Mouse (Mus musculus) common myeloid progenitor, adult 5-6 weeks (primary cell): ENCODE measurements around the gene Tubgcp5. TPM values are rescaled to one million over a fixed set of nuclear protein-coding genes. Genes with fewer than 3 reads are reported as not detected.
"Not testable (repeated sequence)": the region's sequence is repeated elsewhere in the genome, so short reads cannot be mapped to it uniquely, and the experiment has no call there.

Experiments
- ATAC-seq: replicated peaks from 2 replicates; pipeline ENCODE4 v1.8.0; 2016; ENCODE audit warnings: low read depth, mild to moderate bottlenecking, moderate TSS enrichment, inconsistent platforms; ENCODE audit not compliant: poor library complexity, severe bottlenecking
- total RNA-seq: library from RNA; stranded (forward); fragments of 200-1000, 187-1606 nt; gene quantifications from 2 replicates; pipeline ENCODE4 v1.2.3, GENCODE M21; 2017

The Tubgcp5 gene
- total RNA-seq = 53.2 and 63.7 TPM in 2 replicates

DNA sequence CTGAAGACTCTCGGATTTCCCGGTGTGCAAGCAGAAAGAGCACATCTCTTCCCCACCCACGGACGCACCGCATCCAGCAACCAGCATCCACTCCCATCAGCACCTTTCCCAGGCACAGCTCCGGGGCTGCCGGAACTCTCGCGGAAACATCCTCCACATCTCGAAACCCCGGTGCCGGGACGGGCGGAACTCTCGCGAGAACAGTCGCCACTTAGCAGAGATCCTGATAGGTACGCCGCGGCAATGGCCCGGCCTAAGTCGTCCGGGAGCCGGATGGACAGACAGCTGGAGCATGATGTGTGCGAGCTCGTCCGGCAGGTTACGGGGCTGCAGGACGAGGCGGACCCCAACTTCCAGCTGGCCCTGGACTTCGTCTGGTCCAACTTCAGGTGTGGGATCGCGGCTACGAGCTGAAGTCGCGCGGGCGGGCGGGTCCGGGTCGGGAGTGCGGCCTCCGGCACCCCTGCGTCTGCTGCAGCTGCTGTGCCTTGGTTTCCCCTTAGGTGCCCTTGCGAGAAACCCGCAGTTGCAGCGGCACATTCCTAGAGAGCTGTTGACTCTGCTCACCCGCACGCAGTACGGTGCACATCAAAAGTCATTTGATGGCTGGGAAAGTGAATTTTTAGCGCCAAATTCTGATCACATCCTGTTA lies at the start of gene Tubgcp5:
Tubgcp5 (plus strand) TSS at position 203 of the 652 bp plus-strand sequence.
- peak; percentile 99 for ATAC-seq

DNA sequence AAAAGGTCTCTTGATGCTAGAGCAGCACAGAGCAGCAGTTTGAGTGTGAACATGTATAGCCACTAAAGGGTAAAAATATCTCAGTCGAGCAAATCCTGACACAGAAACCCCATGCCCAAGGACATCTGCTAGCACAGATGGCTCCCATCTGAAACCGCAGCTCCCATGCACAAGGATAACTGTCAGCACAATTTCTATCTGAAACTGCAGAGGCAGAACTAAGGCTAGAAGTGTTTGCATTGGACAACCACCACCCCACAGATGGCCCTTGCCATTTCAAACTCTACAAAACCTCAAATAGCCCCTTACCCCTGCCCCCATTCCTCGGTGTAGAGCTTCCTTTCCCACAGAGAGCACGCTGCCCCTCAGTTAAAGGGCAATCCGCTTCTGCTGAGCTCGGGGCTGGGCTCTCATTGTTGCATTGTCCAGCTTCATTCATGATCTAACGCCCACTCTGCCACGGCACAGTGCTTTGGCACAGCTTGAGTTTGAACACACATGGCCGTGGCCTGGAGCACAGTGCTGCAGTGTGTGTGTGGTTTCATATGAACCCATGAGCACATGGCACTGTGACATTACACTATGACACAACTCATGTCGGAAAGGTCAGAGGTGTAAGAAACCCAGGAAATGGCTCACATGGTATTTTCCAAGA lies 49.3 kb upstream of the Tubgcp5 start:
- no peak for ATAC-seq

DNA sequence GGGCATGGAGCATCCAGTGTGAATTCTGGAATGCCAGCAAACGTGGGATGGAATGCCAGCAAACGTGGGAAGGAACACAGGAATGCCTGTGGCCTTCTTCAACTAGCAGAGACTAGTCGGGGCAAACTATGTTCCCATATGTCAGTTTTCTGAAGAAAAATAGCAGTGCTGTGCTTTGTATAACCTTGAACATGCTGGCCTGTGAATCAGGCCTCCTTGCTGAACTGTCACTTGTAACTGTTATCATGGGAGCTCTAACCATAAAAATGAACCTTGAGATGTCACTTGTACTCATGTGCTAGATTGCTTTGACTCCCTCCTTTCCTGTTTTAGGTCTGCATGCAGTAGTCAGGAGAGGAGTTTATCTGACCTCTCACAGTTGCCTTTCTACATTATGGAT lies 43.1 kb upstream of the Tubgcp5 start:
- no peak for ATAC-seq

DNA sequence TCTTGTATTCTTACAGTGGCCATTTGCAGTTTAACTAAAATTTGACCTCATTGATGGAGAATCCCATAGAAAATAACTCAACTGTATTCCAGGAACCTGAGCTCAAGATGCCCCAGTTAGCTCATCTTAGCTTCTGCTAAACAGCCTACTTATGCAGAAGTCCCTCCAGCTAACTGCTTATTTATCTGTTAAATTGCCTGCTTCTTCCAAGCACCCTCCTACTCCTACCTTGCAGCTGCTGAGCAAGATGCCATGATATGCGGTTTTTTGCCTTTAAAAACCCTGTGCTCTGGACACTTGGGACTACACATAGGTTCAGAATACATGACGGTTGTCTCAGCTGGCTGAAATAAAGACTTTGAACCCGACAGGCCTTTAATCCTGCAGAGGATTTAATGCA lies 34.6 kb upstream of the Tubgcp5 start:
- no peak for ATAC-seq

DNA sequence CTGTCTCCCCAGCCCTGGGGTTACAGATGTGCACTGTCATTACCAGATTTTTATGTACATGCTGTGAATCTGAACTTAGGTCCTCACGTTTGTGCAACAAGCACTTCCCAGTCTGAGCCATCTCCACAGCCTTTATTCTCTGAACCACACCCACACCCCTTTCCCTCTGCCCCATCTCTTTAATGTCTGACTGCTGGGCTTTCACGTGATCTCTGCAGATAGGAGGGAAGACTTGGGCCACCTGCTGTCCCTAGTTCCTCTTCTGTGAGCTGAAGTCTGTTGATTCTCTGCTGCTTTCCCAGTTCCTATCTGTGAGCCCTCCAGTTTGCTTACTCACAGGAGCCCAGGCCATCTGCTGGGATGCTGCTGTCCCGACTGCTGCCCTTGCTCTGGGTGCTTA lies 26.0 kb upstream of the Tubgcp5 start, which contains the start of gene Siglech:
Siglech (plus strand) TSS at position 253 of the 400 bp plus-strand sequence.
- ATAC-seq = peak; percentile 94

DNA sequence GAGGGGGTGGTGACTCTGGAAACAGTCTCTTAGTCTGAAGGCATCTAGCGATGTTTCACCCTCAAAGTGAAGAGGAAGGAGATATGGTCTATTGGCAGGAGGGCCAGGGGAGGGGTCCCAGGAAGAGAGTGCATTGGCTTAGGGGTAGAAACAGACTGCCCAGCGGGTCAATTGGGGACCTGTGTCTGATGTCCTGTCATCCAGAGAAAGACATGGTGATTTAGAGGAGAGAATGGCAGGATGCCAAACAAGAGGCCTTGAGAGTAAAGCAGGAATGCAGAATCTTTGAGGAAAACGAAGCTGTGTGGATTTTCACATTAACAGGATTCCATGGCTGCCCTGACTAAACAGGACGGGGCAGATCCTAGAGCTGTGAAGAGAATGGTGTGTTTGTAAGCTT lies 13.9 kb upstream of the Tubgcp5 start:
- no peak for ATAC-seq

DNA sequence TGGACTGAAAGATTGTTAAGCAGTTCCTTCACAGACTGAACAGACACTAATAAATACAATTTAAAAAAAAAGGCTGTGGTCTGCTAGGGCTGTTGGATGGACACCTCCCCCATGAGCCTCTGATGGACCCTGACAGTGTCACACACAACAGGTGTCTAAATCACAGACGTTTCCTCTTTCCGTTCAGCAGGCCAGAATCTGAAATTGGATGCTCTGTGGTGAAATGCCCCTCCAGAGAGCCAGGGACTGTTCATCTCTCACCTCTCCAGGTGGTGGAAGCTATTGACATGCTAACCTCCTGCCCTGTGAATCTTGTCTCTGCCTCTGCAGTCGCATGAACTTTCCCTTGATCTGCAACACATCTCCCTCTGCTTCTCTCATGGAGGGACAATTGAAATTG lies 11.5 kb upstream of the Tubgcp5 start:
- ATAC-seq = no peak

DNA sequence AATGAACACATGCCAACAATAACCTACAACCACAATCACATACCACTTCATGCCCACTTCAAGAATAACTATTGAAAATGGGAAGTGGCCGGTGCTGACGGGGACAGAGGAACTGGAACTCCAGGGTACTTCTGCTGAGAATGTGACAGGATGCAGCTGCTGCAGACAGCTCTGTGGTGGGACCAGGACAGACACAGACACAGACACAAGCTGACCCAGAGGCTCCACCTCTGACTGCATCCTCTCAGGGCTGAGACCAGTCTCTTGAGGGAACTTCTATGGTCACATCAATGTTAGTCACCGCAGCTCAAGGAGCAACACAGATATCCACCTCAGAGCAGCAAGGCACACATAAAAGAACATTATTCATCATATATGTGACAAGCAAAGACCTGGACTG lies 9.4 kb upstream of the Tubgcp5 start:
- peak; percentile 99 for ATAC-seq

DNA sequence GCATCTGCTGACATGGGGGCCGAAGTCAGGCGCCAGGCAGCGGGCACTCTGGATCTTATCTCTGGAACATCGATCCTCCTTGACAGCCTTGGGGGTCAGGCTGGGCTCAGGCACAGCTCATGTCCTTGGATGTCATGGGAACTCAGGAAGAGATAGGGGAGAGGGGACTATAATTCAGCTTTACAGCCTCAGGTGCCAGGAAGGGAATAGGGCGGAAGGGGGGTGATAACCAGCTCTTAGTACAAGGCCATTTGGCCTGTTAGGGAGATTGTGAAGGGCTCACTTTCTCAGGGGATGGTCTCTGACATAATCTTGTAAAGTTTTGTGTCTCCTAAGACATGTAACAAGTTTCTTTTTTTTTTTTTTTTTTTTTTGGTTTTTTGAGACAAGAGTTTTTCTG lies 3.4 kb upstream of the Tubgcp5 start:
- ATAC-seq = not testable (repeated sequence)

DNA sequence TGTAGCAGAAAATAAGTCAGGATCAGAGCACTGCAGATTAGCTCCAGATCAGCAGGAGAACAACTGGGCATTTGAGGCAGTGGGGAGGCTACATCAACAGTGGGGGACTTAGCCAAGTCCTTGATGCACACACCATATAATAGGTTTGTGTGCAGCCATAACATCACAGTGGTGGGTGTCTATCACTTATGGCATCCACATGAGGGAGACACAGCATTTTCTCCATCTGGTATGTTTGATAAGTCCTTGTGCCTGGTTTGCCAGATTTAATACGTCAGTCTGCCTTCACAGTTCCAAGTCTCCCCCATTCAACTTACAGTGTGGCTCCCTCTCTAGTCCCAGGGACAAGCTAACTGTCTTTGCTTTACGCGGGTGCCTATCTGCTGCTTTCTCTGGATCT lies 1.7 kb upstream of the Tubgcp5 start:
- no peak for ATAC-seq

DNA sequence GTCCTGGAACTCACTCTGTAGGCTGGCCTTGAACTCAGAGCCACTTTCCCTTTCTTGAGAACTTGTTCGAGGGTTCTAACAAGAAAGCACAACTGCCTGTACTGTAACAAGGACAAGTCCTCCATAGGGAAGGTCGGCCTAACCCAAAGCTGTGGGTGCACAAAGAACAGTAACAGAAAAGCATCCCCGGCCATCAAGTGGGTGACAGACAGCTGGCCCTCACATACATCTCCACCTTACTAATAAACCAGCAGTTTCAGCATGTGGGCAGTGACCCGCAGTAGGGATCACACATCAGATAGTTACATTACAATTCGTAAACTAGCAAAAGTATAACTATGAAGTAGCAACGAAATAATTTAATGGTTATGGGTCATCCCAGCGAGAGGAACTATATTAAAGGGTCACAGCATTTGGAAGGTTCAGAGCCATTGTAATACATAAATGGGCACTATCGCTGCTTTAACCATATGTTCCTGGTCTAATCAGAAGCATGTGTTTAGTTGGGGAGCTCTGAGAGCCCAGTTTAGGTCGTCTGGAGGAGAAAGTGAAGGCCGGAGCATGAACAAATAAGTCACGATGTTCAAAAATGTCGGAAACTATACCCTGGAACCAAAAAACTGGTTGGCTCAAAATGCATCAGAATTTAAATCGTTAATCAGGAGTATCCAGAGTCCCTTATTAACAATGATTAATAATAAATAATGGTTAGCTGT lies 560 bp upstream of the Tubgcp5 start:
- peak; percentile 4; the same call in 1 of the 2 replicates for ATAC-seq

DNA sequence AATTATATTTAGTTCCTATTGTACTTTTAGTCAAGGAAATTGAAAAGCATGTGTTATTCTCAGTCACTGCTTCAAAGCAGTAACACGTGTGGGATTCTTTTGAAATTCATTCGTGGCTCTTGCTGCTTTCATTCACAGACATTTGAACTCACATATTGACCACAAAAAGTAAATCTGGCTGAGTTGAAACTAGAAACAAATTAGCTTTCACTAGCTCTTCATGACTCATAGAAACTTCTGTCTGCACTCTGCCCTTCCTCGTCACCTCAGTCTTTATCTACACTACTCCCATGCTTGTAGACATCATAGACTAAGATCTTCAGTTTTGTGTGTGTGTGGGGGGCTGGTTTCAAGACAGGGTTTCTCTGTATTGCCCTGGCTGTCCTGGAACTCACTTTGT lies 6.0 kb downstream of the Tubgcp5 start:
- no peak for ATAC-seq

DNA sequence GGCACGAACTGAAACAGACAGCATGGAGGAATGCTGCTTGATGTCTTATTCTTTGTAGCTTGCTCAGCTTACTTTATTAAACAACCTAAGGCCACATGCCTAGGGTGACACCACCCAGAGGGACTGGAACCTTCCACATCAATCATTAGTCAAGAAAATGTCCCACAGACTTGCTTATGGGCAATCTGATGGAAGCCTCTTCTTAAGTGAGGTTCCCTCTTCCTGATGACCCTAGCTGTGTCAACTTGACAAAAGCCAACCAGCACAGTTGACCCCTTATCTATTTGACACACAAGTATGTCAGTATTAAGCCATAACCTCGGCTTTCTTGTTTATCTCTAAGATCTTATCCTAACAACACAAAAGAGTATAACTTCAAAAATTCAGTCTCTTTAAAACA lies 16.0 kb downstream of the Tubgcp5 start:
- ATAC-seq = no peak

DNA sequence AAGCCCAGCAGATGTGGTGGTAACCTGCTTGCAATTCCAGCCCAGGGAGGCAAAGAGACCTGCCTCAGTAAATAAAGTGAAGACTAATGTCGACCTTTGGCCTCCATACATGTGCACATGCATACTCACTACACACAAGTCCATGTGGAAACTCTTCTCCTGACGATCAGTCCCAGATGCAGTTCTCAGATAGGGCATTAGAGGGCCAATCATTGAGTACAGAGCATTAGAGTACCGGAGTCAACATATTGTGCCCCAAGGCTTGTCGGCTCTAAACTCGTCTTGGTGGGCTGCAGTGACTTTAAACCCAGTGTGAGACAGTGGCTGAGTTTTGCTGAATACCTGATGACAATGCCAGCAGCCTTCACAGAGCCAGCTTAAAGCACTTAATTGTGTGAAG lies 30.5 kb downstream of the Tubgcp5 start:
- no peak for ATAC-seq

DNA sequence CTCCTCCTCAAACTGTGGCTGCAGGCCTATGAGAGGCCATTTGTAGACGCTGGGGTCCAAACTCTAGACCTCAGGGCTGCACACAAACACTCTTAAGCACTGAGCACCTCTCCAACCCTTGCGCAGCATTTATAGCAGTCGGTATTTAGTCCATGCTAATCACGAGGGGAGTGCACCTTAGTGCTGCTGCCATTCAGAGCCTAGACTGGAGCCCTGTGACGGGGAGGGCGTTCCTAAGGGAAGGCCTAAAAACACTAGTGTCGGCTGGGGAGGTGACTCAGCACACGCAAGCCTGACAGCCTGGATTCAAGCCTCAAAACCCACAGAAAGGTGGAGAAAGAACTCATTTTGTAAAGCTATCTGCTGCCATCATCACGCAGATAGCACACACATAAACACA lies 33.6 kb downstream of the Tubgcp5 start:
- ATAC-seq = no peak

DNA sequence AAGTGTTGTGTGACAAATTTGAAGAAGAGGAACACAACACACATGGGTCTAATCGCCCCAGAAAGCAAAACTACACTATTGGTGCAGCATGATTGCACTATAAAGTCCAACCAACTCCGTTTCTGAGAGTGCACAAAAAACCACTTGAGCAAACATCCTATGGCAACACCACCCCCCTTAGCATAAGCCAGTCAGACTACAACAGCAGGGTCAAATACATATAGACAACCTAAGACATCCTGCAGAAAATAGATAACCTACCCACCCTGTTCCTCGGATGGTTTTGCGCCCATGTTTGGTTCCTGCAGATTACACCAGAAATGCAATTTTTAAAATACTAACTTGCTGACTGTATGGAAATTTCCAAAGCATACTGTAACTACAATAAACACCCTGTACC lies 42.9 kb downstream of the Tubgcp5 start:
- no peak for ATAC-seq

DNA sequence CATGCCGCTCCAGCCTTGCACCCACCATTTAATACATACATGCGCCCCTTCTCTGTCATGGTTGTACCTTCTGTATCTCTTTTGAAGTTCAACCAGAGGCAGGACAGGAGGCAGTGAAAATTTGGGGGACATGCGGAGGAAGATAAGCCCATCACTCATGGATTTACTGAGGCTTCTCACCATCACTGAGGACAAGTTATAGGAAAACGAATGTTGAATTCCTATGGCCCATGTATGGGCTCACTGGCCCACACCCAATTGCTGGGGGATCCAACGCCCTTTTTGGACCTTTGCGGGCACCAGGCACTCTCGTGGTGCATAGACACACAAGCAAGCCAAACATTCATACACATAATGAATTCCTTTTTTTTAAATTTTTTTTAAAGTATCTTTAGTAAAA lies 47.5 kb downstream of the Tubgcp5 start, which contains the start of gene Cyfip1:
Cyfip1 (plus strand) TSS at position 301 of the 400 bp plus-strand sequence.
- ATAC-seq = no peak

DNA sequence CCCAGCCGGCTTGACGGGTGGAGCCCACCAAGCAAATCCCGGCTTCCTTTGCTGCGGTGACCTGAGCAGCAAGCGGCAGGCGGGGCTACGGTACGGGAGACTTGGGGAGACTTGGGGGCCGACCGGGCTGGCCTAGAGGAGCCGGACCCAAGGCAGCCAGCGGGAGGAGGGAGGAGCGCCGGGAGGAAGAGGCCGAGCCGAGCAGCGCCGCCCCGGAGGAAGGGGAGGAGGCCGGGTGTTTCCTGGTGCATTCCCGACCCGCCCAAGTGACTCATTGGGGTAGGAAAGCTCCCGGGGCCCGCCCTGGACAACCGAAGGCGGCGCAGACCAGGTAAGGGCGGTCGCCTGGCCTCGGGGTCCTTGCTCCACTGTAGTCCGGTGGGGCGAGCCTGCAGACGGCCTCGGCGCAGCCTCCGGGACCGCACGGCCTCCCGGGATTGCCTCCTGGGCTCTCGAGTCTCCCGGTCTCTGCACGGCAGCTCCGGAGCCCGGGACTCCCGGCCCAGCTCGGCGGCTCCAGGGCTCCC lies 48.1 kb downstream of the Tubgcp5 start:
- ATAC-seq = peak; percentile 97

DNA sequence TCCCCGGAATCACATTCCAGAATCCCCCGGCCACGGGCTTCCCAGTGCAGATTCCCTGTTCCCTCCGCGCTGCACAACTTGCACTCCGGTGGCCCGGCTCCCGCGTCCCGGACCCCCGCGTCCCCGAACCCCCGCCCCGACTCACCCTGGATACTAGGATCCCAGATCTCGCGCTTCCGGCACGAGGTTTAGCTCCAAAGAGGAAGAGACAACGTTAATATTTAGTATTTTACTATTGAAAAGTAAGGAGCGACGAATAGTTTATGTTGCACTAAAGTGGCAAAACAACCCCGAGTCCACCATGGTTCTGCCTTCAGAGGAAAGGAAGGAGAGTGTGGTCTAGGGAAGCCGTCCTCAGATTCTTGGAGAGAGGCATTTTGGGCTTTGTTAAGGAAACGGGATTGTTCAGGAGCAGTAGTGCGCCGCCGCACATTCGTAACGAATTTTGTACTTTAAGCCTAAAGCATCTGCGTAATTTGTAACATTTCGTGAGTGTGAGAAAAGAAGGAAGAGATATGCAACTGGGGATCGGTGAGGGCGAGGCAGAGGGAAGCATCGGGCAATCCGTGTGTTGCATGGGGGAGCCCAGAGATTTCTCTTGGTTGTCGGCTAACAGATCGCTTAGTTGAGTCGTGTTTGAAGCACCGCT lies 48.7 kb downstream of the Tubgcp5 start:
- 0 out of 2 replicates have a peak, but pooled peaks have one; percentile 13 for ATAC-seq

DNA sequence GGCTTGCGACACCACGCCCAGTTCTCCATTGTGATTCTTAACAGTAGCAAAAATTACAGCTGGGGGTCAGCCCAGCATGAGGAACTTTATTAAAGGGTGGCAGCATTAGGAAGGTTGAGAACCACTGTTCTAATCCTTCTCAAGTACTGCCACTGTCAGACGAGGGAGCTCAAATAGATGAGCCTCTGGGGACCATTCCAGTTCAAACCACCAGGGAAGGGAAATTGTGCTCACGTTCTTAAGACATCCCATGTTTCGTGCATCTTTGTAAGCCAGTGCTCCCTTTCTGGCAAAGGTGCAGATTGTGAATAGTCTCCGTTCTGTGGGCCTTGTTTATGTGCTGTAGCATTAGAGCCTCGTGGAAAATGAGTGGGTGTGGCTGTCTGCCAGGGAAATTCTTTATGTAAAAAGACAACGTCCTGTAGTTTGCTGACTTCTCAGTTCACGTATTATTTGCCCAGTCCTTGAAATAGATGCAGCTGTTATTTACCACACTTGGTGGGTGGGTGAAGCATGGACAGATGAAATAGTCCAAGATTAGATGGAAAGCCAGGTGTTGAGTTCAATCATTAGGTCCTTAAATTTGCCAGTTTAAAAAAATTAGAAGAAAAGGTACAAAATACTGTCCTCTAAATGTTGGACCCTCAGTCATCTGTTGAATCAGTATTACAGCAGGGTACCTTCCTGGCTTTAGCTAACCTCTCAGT lies 52.8 kb downstream of the Tubgcp5 start:
- ATAC-seq = no peak
